Mouse (Mus musculus) embryonic fibroblast, embryonic 13.5 days (primary cell): ENCODE results near the gene Bag3.
A peak's percentile ranks its signal among the peaks of the same experiment; 100 is the strongest.

Source experiments
- CTCF ChIP-seq: IDR thresholded peaks from 2 replicates; pipeline ENCODE4 v1.5.1; 2011; ENCODE audit warnings: mild to moderate bottlenecking, control low read depth, low read length, moderate library complexity, borderline replicate concordance; ENCODE audit not compliant: insufficient read depth
- POLR2A ChIP-seq: IDR thresholded peaks from 2 replicates; pipeline ENCODE4 v1.6.1; 2011; ENCODE audit warnings: low read depth, mild to moderate bottlenecking, control low read depth, low read length, moderate library complexity

GRCm38 (mm10) chr7:128529574-128530051 lies 6.2 kb downstream of the Bag3 start:
- no peak for TF ChIP-seq CTCF
- TF ChIP-seq POLR2A: 0 out of 2 replicates have a peak, but pooled peaks have one; percentile 30
